In the genomic region with DNA sequence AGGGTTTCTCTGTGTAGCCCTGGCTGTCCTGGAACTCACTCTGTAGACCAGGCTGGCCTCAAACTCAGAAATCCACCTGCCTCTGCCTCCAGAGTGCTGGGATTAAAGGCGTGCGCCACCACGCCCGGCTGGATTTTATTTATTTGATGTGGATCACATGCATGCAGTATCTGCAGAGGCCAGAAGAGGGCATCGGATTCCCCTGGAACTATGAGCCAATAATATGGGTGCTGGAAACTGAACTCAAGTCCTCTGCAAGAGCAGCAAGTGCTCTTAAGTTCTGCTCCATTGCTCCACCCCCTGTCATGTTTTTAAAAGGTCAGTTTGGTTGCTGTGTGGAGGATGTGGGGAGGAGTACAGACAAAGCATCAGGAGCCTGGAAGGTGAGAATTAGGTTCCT, we compare ENCODE assay signal across 11 mouse cellular contexts. TPM values are rescaled to one million over a fixed set of nuclear protein-coding genes. Genes with fewer than 3 reads are reported as not detected.
A peak's percentile ranks its signal among the peaks of the same experiment; 100 is the strongest.
DNase-seq lines count a peak whose midpoint lies in the region; ATAC-seq and TF ChIP-seq lines count a peak whose summit lies in the region.
"Not testable (repeated sequence)": the region's sequence is repeated elsewhere in the genome, so short reads cannot be mapped to it uniquely, and the experiment has no call there.
"Had no signal": no experiment of that assay in that cellular context is flagged by ENCODE, and none has a peak within 500 bp of the region (broad histone marks: within the 10 kb centered on the region; RNA-seq: fewer than 3 reads in every experiment).

No protein-coding gene starts in this region.

- not testable (repeated sequence) for H3K9me3 ChIP-seq in ES-E14 (ENCODE audit: control insufficient read depth, insufficient read depth, low read depth, low read length); intestine, postnatal 0 days (ENCODE audit: control insufficient read depth); liver, postnatal 0 days (ENCODE audit: low read length)

- in situ Hi-C loops in ES-E14 (cut with MboI; ENCODE audit: low sequenced_read_pairs in 2 of 2, unreplicated experiment in 2 of 2), result not testable (repeated sequence)

- not testable (repeated sequence) for H3K36me3 ChIP-seq in ES-E14 (ENCODE audit: control insufficient read depth, insufficient read depth, low read length, poor library complexity, severe bottlenecking)
- H3K36me3 ChIP-seq in intestine, postnatal 0 days (ENCODE audit: control insufficient read depth, insufficient read depth), result peaks cover 11% of the 10 kb centered on the region; the same call in 1 of the 2 replicates
- H3K36me3 ChIP-seq in liver, postnatal 0 days (replicated peaks; ENCODE audit: insufficient read depth, low read length), result peaks cover 12% of the 10 kb centered on the region; the same call in 1 of the 2 replicates

- not testable (repeated sequence) for H3K27me3 ChIP-seq in intestine, postnatal 0 days (replicated peaks; ENCODE audit: control insufficient read depth, insufficient read depth, low read length); liver, postnatal 0 days (ENCODE audit: insufficient read depth, low read length)

- DNase-seq in CD4-positive, CD25-positive, alpha-beta regulatory T cell, adult 2 months (ENCODE audit: low read depth, low spot score), result peak; percentile 46
- DNase-seq in ES-E14 (ENCODE audit: low read depth, low spot score), result peak; percentile 67
- peak; percentile 87 for DNase-seq in ZHBTc4 (ENCODE audit: low read depth, low spot score)
- DNase-seq in heart, adult 11 months, result peak; percentile 41
- not testable (repeated sequence) for DNase-seq in liver, postnatal 0 days
- DNase-seq in retina, postnatal 1 day, result peak; percentile 11

- H3K27ac ChIP-seq in ES-E14 (ENCODE audit: insufficient read depth, low read depth, low read length, poor library complexity, severe bottlenecking); intestine, postnatal 0 days (ENCODE audit: low read depth, low read length); liver, postnatal 0 days (ENCODE audit: low read depth): not testable (repeated sequence)

- not testable (repeated sequence) for H3K9ac ChIP-seq in ES-E14 (ENCODE audit: insufficient read depth, low read depth, low read length, poor library complexity, severe bottlenecking); intestine, postnatal 0 days (ENCODE audit: low read depth, low read length); liver, postnatal 0 days (replicated peaks)

- not testable (repeated sequence) for H3K4me3 ChIP-seq in ES-E14 (ENCODE audit: insufficient read depth in 1 of 2, low read depth in 1 of 2, low read length in 2 of 2, poor library complexity in 1 of 2, severe bottlenecking in 1 of 2); intestine, postnatal 0 days (ENCODE audit: low read depth, low read length); liver, postnatal 0 days (ENCODE audit: low read depth, low read length)

- WGBS in intestine, postnatal 0 days, result 80% methylated on average over 5 of the region's 5 CpGs
- WGBS in liver, postnatal 0 days (ENCODE audit: insufficient replicate concordance), result 83% methylated on average over 5 of the region's 5 CpGs

- not testable (repeated sequence) for ATAC-seq in intestine, postnatal 0 days; liver, postnatal 0 days

- H3K4me2 ChIP-seq in intestine, postnatal 0 days (replicated peaks; ENCODE audit: low read depth); liver, postnatal 0 days (ENCODE audit: low read depth, low read length): not testable (repeated sequence)

- H3K4me1 ChIP-seq in ES-E14 (ENCODE audit: control insufficient read depth in 2 of 2, insufficient read depth in 2 of 2, low read length in 2 of 2, poor library complexity in 1 of 2); intestine, postnatal 0 days (replicated peaks; ENCODE audit: control insufficient read depth, insufficient read depth, low read length): not testable (repeated sequence)
- H3K4me1 ChIP-seq in liver, postnatal 0 days (ENCODE audit: insufficient read depth), result peaks cover 18% of the 10 kb centered on the region

- TF ChIP-seq EP300 in liver, postnatal 0 days (IDR thresholded peaks at IDR 0.05; ENCODE audit: low read depth), result not testable (repeated sequence)

- TF ChIP-seq CTCF in intestine, postnatal 0 days (IDR thresholded peaks at IDR 0.05; ENCODE audit: low read depth), result peak; percentile 42
- TF ChIP-seq CTCF in liver, postnatal 0 days (IDR thresholded peaks at IDR 0.05; ENCODE audit: low read depth), result peak; percentile 51

RNA-seq across cellular contexts. Expression of a gene that starts 30.4 kb away (rescaled TPM):
- total RNA-seq in ES-E14 (2012; rRNA removed), result 11.3 and 14.6 TPM in 2 replicates
- polyA plus RNA-seq in intestine, postnatal 0 days (2015; fragmentation: Nextera tagmentation; extraction: Ambion mirVana), result 52.4 and 54.1 TPM in 2 replicates
- polyA plus RNA-seq in liver, postnatal 0 days (2015; fragmentation: Nextera tagmentation; extraction: Ambion mirVana), result 11.9 and 12.4 TPM in 2 replicates

RNA-seq across cellular contexts. Expression of a gene that starts 40.0 kb away (rescaled TPM):
- 58.7 and 61.8 TPM in 2 replicates for total RNA-seq in ES-E14 (2012; rRNA removed)
- 122 and 123 TPM in 2 replicates for polyA plus RNA-seq in intestine, postnatal 0 days (2015; fragmentation: Nextera tagmentation; extraction: Ambion mirVana)
- 44.8 and 51.0 TPM in 2 replicates for polyA plus RNA-seq in liver, postnatal 0 days (2015; fragmentation: Nextera tagmentation; extraction: Ambion mirVana)

RNA-seq across cellular contexts. Expression of a gene that starts 40.9 kb away (rescaled TPM):
- 27.9 and 30.9 TPM in 2 replicates for total RNA-seq in ES-E14 (2012; rRNA removed)
- 89.4 and 94.8 TPM in 2 replicates for polyA plus RNA-seq in intestine, postnatal 0 days (2015; fragmentation: Nextera tagmentation; extraction: Ambion mirVana)
- polyA plus RNA-seq in liver, postnatal 0 days (2015; fragmentation: Nextera tagmentation; extraction: Ambion mirVana), result 52.5 and 54.5 TPM in 2 replicates

RNA-seq across cellular contexts. Expression of a gene that starts 52.5 kb away (rescaled TPM):
- total RNA-seq in ES-E14 (2012; rRNA removed), result 2.5 and 2.8 TPM in 2 replicates
- polyA plus RNA-seq in intestine, postnatal 0 days (2015; fragmentation: Nextera tagmentation; extraction: Ambion mirVana), result 0.09 and 0.17 TPM in 2 replicates
- polyA plus RNA-seq in liver, postnatal 0 days (2015; fragmentation: Nextera tagmentation; extraction: Ambion mirVana), result 1.0 and 1.8 TPM in 2 replicates
- total RNA-seq: adrenal gland, postnatal 25 days; gastrocnemius, postnatal 10 days; heart, postnatal 36 days had no signal
- polyA plus RNA-seq: erythroblast, embryonic 14.5 days had no signal
